Mouse (Mus musculus): ENCODE data around the gene Hist1h3d.

DNA sequence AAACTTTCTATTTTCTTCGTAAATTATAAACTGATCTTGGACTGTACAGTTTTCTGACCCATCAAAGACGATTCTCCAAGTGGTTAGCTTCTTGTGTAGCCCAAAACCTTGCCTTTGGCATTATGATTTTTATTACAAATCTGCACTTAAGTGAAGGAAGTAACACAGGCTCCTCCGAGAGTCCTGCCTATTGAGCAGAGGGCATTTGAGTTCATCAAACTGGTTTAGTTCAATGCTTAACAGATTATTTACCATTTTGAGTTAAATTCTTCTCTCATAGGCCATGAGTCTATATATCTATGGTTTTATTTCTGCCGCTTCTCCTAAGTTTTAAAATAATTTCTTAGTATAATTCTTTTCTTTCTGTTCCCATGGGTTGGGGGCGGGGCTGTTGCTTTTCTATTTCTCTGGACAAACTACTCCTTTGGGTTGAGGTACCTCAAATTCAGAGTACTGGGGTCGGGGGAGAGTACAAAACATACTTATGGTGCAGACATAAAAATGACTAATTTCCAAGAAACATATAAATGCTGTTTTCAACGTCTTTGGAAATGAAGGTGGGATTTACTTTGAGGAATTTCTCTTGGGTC lies 47.4 kb downstream of the Hist1h3d start:
- TF ChIP-seq FLI1 (IDR thresholded peaks at IDR 0.05; ENCODE audit: low read length) (no peak), GATA1 (IDR thresholded peaks at IDR 0.05; ENCODE audit: borderline replicate concordance, low read length) (no peak)
